Comparison of ENCODE assay signal across 9 mouse cellular contexts in the genomic region with DNA sequence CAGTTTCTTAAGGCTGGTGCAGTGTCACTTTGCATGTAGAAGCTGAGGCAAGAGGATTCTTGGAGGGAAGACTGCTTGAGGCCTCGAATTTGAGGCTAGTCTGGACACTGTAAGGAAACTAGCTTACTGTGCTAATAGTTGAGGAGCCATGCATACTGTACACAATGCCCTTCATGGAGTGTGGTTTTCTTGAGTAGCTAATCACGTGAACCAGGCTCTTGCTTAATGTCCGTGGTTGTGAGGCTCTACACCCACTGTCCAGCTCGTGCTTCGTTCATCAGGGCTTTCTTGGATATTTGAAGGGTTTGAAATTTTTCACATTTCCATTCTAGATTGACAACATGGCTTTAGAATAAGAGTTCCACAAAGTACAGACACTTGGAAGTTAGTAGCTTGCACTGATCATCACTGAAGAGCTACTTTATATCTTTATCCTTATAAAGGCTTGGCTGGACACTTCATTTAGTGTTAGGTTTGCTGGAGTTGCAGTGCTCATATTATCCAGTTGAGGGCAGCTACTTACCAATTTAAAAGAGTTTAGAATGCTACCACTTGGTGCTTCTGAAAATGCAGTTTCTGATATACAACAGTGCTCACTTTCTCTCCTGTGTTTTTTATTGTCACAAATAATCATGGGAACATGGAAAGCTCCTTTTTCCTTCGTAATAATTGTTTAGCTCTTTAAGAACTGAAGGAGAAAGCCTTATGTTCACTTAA.
DNase-seq lines count a peak whose midpoint lies in the region; ATAC-seq and TF ChIP-seq lines count a peak whose summit lies in the region.
"Had no signal": no experiment of that assay in that cellular context is flagged by ENCODE, and none has a peak within 500 bp of the region (broad histone marks: within the 10 kb centered on the region; RNA-seq: fewer than 3 reads in every experiment).

No protein-coding gene starts in this region.

- no peak for ATAC-seq in hindbrain, postnatal 0 days
- ATAC-seq in megakaryocyte progenitor cell, adult 5-6 weeks (replicated peaks; ENCODE audit: poor library complexity) = peak; percentile 82

- 77% methylated on average over 6 of the region's 6 CpGs for WGBS in hindbrain, postnatal 0 days

- intact Hi-C loops in left cerebral cortex, postnatal 36 days (cut with DNase I) = loop anchor here (5.0 kb wide), 1 partner anchor 1000 kb away; no protein-coding TSS in a partner anchor
- intact Hi-C loops in gastrocnemius, postnatal 14 days (cut with DNase I; ENCODE audit: low total_unique reads) = no loop called here

- no peak overlapping the region for H3K4me2 ChIP-seq in hindbrain, postnatal 0 days (ENCODE audit: low read depth, low read length)
- H3K4me2 ChIP-seq: lung, embryonic 15.5 days had no signal

- H3K27ac ChIP-seq in hindbrain, postnatal 0 days = no peak overlapping the region
- H3K27ac ChIP-seq: lung, embryonic 15.5 days had no signal

- no peak overlapping the region for H3K4me3 ChIP-seq in hindbrain, postnatal 0 days (ENCODE audit: low read length)
- H3K4me3 ChIP-seq: lung, embryonic 15.5 days had no signal

- no peaks in the 10 kb centered on the region for H3K9me3 ChIP-seq in hindbrain, postnatal 0 days (ENCODE audit: low read length)
- H3K9me3 ChIP-seq: lung, embryonic 15.5 days had no signal

- H3K9ac ChIP-seq in hindbrain, postnatal 0 days (replicated peaks; ENCODE audit: low read length) = no peak overlapping the region
- H3K9ac ChIP-seq: lung, embryonic 15.5 days had no signal

- H3K36me3 ChIP-seq in hindbrain, postnatal 0 days (ENCODE audit: insufficient read depth, low read length) = no peaks in the 10 kb centered on the region
- H3K36me3 ChIP-seq: lung, embryonic 15.5 days had no signal

- peak; percentile 24 for DNase-seq in adrenal gland, adult 2 months
- no peak for DNase-seq in adrenal gland, postnatal 4 days (ENCODE audit: low spot score in 2 of 2)
- peak; percentile 46 for DNase-seq in left cerebral cortex, adult 11 months (ENCODE audit: low spot score)
- DNase-seq in left cerebral cortex, postnatal 36 days (ENCODE audit: low spot score in 2 of 2) = no peak
- DNase-seq in brain, adult 2 months (ENCODE audit: low read depth, low spot score) = peak; percentile 75
- DNase-seq in hindbrain, postnatal 0 days (ENCODE audit: low spot score) = peak; percentile 81
- DNase-seq in gastrocnemius, postnatal 14 days = no peak

- peak; percentile 74 for TF ChIP-seq CTCF in hindbrain, postnatal 0 days (IDR thresholded peaks at IDR 0.05; ENCODE audit: low read depth)

- no peaks in the 10 kb centered on the region for H3K4me1 ChIP-seq in hindbrain, postnatal 0 days (ENCODE audit: insufficient read depth, low read length)

- no peaks in the 10 kb centered on the region for H3K27me3 ChIP-seq in hindbrain, postnatal 0 days (ENCODE audit: insufficient read depth, low read length)
- H3K27me3 ChIP-seq: lung, embryonic 15.5 days had no signal

Comparison
In these comparisons a context has a peak if more than half of its experiments do, and no peak if none do; other contexts are left out.
1. DNase-seq: peak in adrenal gland, adult 2 months (single experiment), left cerebral cortex, adult 11 months (single experiment), brain, adult 2 months (single experiment) and hindbrain, postnatal 0 days (single experiment); none in adrenal gland, postnatal 4 days (0 of 2), left cerebral cortex, postnatal 36 days (0 of 2) and gastrocnemius, postnatal 14 days (single experiment).